8 mouse cellular contexts compared by ENCODE assay signal in genomic region chr1:128358916-128359553, GRCm38 (mm10). TPM values are rescaled to one million over a fixed set of nuclear protein-coding genes. Genes with fewer than 3 reads are reported as not detected.
DNase-seq lines count a peak whose midpoint lies in the region; ATAC-seq lines count a peak whose summit lies in the region.

No protein-coding gene starts in this region.

- peak overlapping the region; percentile 94 for H3K27ac ChIP-seq in hindbrain, embryonic 10.5 days
- peak overlapping the region; percentile 84 for H3K27ac ChIP-seq in liver, embryonic 16.5 days (ENCODE audit: low read length)
- peak overlapping the region; percentile 95 for H3K27ac ChIP-seq in stomach, embryonic 15.5 days

- peak overlapping the region; percentile 75 for H3K4me2 ChIP-seq in liver, embryonic 16.5 days (ENCODE audit: low read depth, low read length)
- H3K4me2 ChIP-seq in stomach, embryonic 15.5 days, result peak overlapping the region; percentile 51

- H3K36me3 ChIP-seq in erythroblast, embryonic 14.5 days (ENCODE audit: control insufficient read depth), result peaks cover 70% of the 10 kb centered on the region
- H3K36me3 ChIP-seq in hindbrain, embryonic 10.5 days, result peaks cover 57% of the 10 kb centered on the region
- H3K36me3 ChIP-seq in liver, embryonic 16.5 days (ENCODE audit: control insufficient read depth, insufficient read depth), result peaks cover 31% of the 10 kb centered on the region
- peaks cover 17% of the 10 kb centered on the region for H3K36me3 ChIP-seq in stomach, embryonic 15.5 days

- peak; percentile 14 for DNase-seq in urinary bladder, postnatal 10 days (ENCODE audit: low spot score)
- DNase-seq in urinary bladder, adult 2 months (ENCODE audit: low spot score), result no peak
- no peak for DNase-seq in hindbrain, embryonic 10.5 days (ENCODE audit: low spot score)
- no peak for DNase-seq in thymus, postnatal 36 days

- under 1% methylated on average over 35 of the region's 35 CpGs for WGBS in hindbrain, embryonic 10.5 days
- under 1% methylated on average over 34 of the region's 35 CpGs for WGBS in liver, embryonic 16.5 days (ENCODE audit: insufficient replicate concordance)
- WGBS in stomach, embryonic 15.5 days, result under 1% methylated on average over 35 of the region's 35 CpGs

- H3K9me3 ChIP-seq in erythroblast, embryonic 14.5 days (ENCODE audit: control insufficient read depth, low read length), result no peaks in the 10 kb centered on the region
- H3K9me3 ChIP-seq in hindbrain, embryonic 10.5 days, result no peaks in the 10 kb centered on the region
- H3K9me3 ChIP-seq in liver, embryonic 16.5 days (replicated peaks; ENCODE audit: control insufficient read depth, low read length), result no peaks in the 10 kb centered on the region
- no peaks in the 10 kb centered on the region for H3K9me3 ChIP-seq in stomach, embryonic 15.5 days

- no peaks in the 10 kb centered on the region for H3K27me3 ChIP-seq in erythroblast, embryonic 14.5 days (ENCODE audit: control insufficient read depth)
- H3K27me3 ChIP-seq in hindbrain, embryonic 10.5 days (ENCODE audit: insufficient read depth, poor library complexity, severe bottlenecking), result no peaks in the 10 kb centered on the region
- no peaks in the 10 kb centered on the region for H3K27me3 ChIP-seq in liver, embryonic 16.5 days (ENCODE audit: control insufficient read depth, insufficient read depth, low read depth, low read length)
- no peaks in the 10 kb centered on the region for H3K27me3 ChIP-seq in stomach, embryonic 15.5 days (replicated peaks)

- peak overlapping the region; percentile 90 for H3K9ac ChIP-seq in liver, embryonic 16.5 days (ENCODE audit: low read depth, low read length)
- peak overlapping the region; percentile 86 for H3K9ac ChIP-seq in stomach, embryonic 15.5 days

- ATAC-seq in erythroblast, adult 5-6 weeks (replicated peaks; ENCODE audit: low FRiP score, poor library complexity, severe bottlenecking), result no peak
- ATAC-seq in liver, embryonic 16.5 days (ENCODE audit: low read depth), result peak; percentile 58
- ATAC-seq in stomach, embryonic 15.5 days (ENCODE audit: insufficient read depth, low FRiP score, low read depth), result peak; percentile 74

- peak overlapping the region; percentile 89 for H3K4me3 ChIP-seq in erythroblast, embryonic 14.5 days (replicated peaks)
- H3K4me3 ChIP-seq in hindbrain, embryonic 10.5 days, result peak overlapping the region; percentile 72
- H3K4me3 ChIP-seq in liver, embryonic 16.5 days (ENCODE audit: low read depth, low read length), result peak overlapping the region; percentile 99
- peak overlapping the region; percentile 86 for H3K4me3 ChIP-seq in stomach, embryonic 15.5 days (replicated peaks)

- H3K4me1 ChIP-seq in erythroblast, embryonic 14.5 days (ENCODE audit: control insufficient read depth), result peaks cover 44% of the 10 kb centered on the region
- H3K4me1 ChIP-seq in hindbrain, embryonic 10.5 days (replicated peaks), result peaks cover 23% of the 10 kb centered on the region
- H3K4me1 ChIP-seq in liver, embryonic 16.5 days (ENCODE audit: control insufficient read depth, low read depth, low read length), result peaks cover 29% of the 10 kb centered on the region
- peaks cover 14% of the 10 kb centered on the region; the same call in 1 of the 2 replicates for H3K4me1 ChIP-seq in stomach, embryonic 15.5 days

RNA-seq across cellular contexts. Expression of gene Mcm6, which starts 0.4 kb away (rescaled TPM):
- 3.2 and 3.9 TPM in 2 replicates for polyA plus RNA-seq in erythroblast, embryonic 14.5 days (2012)
- 71.5 and 108 TPM in 2 replicates for total RNA-seq in erythroblast, adult 5-6 weeks (2015; ENCODE audit: low replicate concordance)
- 86.1 and 116 TPM in 2 replicates for total RNA-seq in erythroblast, adult 5-6 weeks (2017; ENCODE audit: low replicate concordance)
- 14.0 and 18.5 TPM in 2 replicates for polyA plus RNA-seq in urinary bladder, adult 2 months (2012; rRNA removed)
- polyA plus RNA-seq in hindbrain, embryonic 10.5 days (2016; fragmentation: Nextera tagmentation; extraction: Ambion mirVana), result 267 and 350 TPM in 2 replicates
- polyA plus RNA-seq in liver, embryonic 16.5 days (2015; fragmentation: Nextera tagmentation; extraction: Ambion mirVana), result 192 and 200 TPM in 2 replicates
- 224 and 240 TPM in 2 replicates for polyA plus RNA-seq in stomach, embryonic 15.5 days (2015; fragmentation: Nextera tagmentation; extraction: Ambion mirVana)

RNA-seq across cellular contexts. Expression of gene Lct, which starts 30.9 kb away (rescaled TPM):
- polyA plus RNA-seq in erythroblast, embryonic 14.5 days (2012), result not detected in 2 replicates
- total RNA-seq in erythroblast, adult 5-6 weeks (2015; ENCODE audit: low replicate concordance), result 0.42 and 0.58 TPM in 2 replicates
- total RNA-seq in erythroblast, adult 5-6 weeks (2017; ENCODE audit: low replicate concordance), result 0.14 and 0.34 TPM in 2 replicates
- 0.41 and 0.50 TPM in 2 replicates for polyA plus RNA-seq in urinary bladder, adult 2 months (2012; rRNA removed)
- 0.05 and 0.11 TPM in 2 replicates for polyA plus RNA-seq in hindbrain, embryonic 10.5 days (2016; fragmentation: Nextera tagmentation; extraction: Ambion mirVana)
- polyA plus RNA-seq in liver, embryonic 16.5 days (2015; fragmentation: Nextera tagmentation; extraction: Ambion mirVana), result 0.06 and 0.71 TPM in 2 replicates
- 3.1 and 3.2 TPM in 2 replicates for polyA plus RNA-seq in stomach, embryonic 15.5 days (2015; fragmentation: Nextera tagmentation; extraction: Ambion mirVana)

RNA-seq across cellular contexts. Expression of gene Dars, which starts 58.1 kb away (rescaled TPM):
- 4.9 and 5.1 TPM in 2 replicates for polyA plus RNA-seq in erythroblast, embryonic 14.5 days (2012)
- total RNA-seq in erythroblast, adult 5-6 weeks (2015; ENCODE audit: low replicate concordance), result 49.9 and 64.6 TPM in 2 replicates
- 49.1 and 57.0 TPM in 2 replicates for total RNA-seq in erythroblast, adult 5-6 weeks (2017; ENCODE audit: low replicate concordance)
- 44.2 and 48.1 TPM in 2 replicates for polyA plus RNA-seq in urinary bladder, adult 2 months (2012; rRNA removed)
- 200 and 214 TPM in 2 replicates for polyA plus RNA-seq in hindbrain, embryonic 10.5 days (2016; fragmentation: Nextera tagmentation; extraction: Ambion mirVana)
- 98.0 and 116 TPM in 2 replicates for polyA plus RNA-seq in liver, embryonic 16.5 days (2015; fragmentation: Nextera tagmentation; extraction: Ambion mirVana)
- 157 and 180 TPM in 2 replicates for polyA plus RNA-seq in stomach, embryonic 15.5 days (2015; fragmentation: Nextera tagmentation; extraction: Ambion mirVana)
